Comparison of ENCODE assay signal across 10 mouse cellular contexts in genomic region chr14:24655580-24655979, GRCm38 (mm10).
DNase-seq lines count a peak whose midpoint lies in the region; ATAC-seq lines count a peak whose summit lies in the region.
"Had no signal": no experiment of that assay in that cellular context is flagged by ENCODE, and none has a peak within 500 bp of the region (broad histone marks: within the 10 kb centered on the region; RNA-seq: fewer than 3 reads in every experiment).

No protein-coding gene starts in this region.

- WGBS in midbrain, embryonic 14.5 days: 48% methylated on average over 9 of the region's 9 CpGs

- no peaks in the 10 kb centered on the region for H3K36me3 ChIP-seq in midbrain, embryonic 14.5 days (ENCODE audit: control insufficient read depth, insufficient read depth, low read length)
- H3K36me3 ChIP-seq: G1E had no signal

- no peak overlapping the region for H3K4me2 ChIP-seq in midbrain, embryonic 14.5 days (ENCODE audit: low read length)

- ATAC-seq in midbrain, embryonic 14.5 days (ENCODE audit: low FRiP score, low TSS enrichment): no peak
- ATAC-seq: liver, postnatal 0 days had no signal

- intact Hi-C loops in heart, postnatal 14 days (cut with DNase I): no loop called here

- H3K27ac ChIP-seq in midbrain, embryonic 14.5 days (replicated peaks; ENCODE audit: low read depth, low read length): 0 out of 2 replicates have a peak overlapping the region, but pooled peaks have one; percentile 10

- DNase-seq in kidney, postnatal 4 days: peak; percentile 11 to 36
- DNase-seq in kidney, adult 18-20 months: no peak
- peak; percentile 26 for DNase-seq in heart, adult 8-10 months (ENCODE audit: low spot score)
- peak; percentile 18 to 38 for DNase-seq in heart, postnatal 14 days
- no peak for DNase-seq in midbrain, embryonic 14.5 days
- DNase-seq in cerebellum, adult 11 months: no peak
- no peak for DNase-seq in adrenal gland, adult 18-20 months (ENCODE audit: low spot score in 2 of 2)
- DNase-seq: liver, postnatal 0 days had no signal

- H3K4me1 ChIP-seq in midbrain, embryonic 14.5 days (ENCODE audit: control insufficient read depth, insufficient read depth, low read length): peaks cover 9% of the 10 kb centered on the region; the same call in 1 of the 2 replicates

- no peaks in the 10 kb centered on the region for H3K27me3 ChIP-seq in midbrain, embryonic 14.5 days (ENCODE audit: control insufficient read depth, insufficient read depth, low read length)

- no peaks in the 10 kb centered on the region for H3K9me3 ChIP-seq in midbrain, embryonic 14.5 days (ENCODE audit: control insufficient read depth, low read length)

- H3K9ac ChIP-seq in midbrain, embryonic 14.5 days (replicated peaks; ENCODE audit: low read length): no peak overlapping the region
- H3K9ac ChIP-seq: liver, postnatal 0 days had no signal

- no peak overlapping the region for H3K4me3 ChIP-seq in midbrain, embryonic 14.5 days (replicated peaks; ENCODE audit: low read depth, low read length)
- H3K4me3 ChIP-seq: erythroblast, embryonic 14.5 days had no signal

Comparison
In these comparisons a context has a peak if more than half of its experiments do, and no peak if none do; other contexts are left out.
1. DNase-seq: peak in kidney, postnatal 4 days (2 of 2), heart, adult 8-10 months (single experiment) and heart, postnatal 14 days (2 of 2); none in kidney, adult 18-20 months (single experiment), midbrain, embryonic 14.5 days (single experiment), cerebellum, adult 11 months (single experiment) and adrenal gland, adult 18-20 months (0 of 2).